In genomic region chr9:95552175-95552705, GRCm38 (mm10) we compare ENCODE assay signal across 12 mouse cellular contexts. TPM values are rescaled to one million over a fixed set of nuclear protein-coding genes. Genes with fewer than 3 reads are reported as not detected.
A peak's percentile ranks its signal among the peaks of the same experiment; 100 is the strongest.
DNase-seq lines count a peak whose midpoint lies in the region; ATAC-seq and TF ChIP-seq lines count a peak whose summit lies in the region.
"Had no signal": no experiment of that assay in that cellular context is flagged by ENCODE, and none has a peak within 500 bp of the region (broad histone marks: within the 10 kb centered on the region; RNA-seq: fewer than 3 reads in every experiment).

No protein-coding gene starts in this region.

- no peak for TF ChIP-seq POLR2A in kidney, adult 2 months (IDR thresholded peaks at IDR 0.05; ENCODE audit: low read depth, low read length)

- TF ChIP-seq CTCF in kidney, adult 2 months (conservative IDR thresholded peaks at IDR 0.05; ENCODE audit: insufficient read depth, insufficient read length, low read depth, low read length), result no peak

- 0 out of 2 replicates have a peak overlapping the region, but pooled peaks have one; percentile 3 for H3K9ac ChIP-seq in liver, embryonic 11.5 days (ENCODE audit: low read depth, low read length)

- H3K4me3 ChIP-seq in heart, embryonic 10.5 days, result no peak overlapping the region
- no peak overlapping the region for H3K4me3 ChIP-seq in kidney, adult 2 months (ENCODE audit: insufficient read depth, low read depth, low read length)
- no peak overlapping the region for H3K4me3 ChIP-seq in liver, embryonic 11.5 days (ENCODE audit: low read depth, low read length)
- H3K4me3 ChIP-seq: erythroblast, embryonic 14.5 days had no signal

- H3K4me1 ChIP-seq in heart, embryonic 10.5 days, result peaks cover 22% of the 10 kb centered on the region
- peaks cover 17% of the 10 kb centered on the region; the same call in 1 of the 2 replicates for H3K4me1 ChIP-seq in kidney, adult 2 months (ENCODE audit: control insufficient read depth, insufficient read depth, low read length)
- H3K4me1 ChIP-seq in liver, embryonic 11.5 days (replicated peaks; ENCODE audit: control insufficient read depth, insufficient read depth, low read length), result peaks cover 48% of the 10 kb centered on the region

- no peak overlapping the region; the same call in 1 of the 2 replicates for H3K4me2 ChIP-seq in liver, embryonic 11.5 days

- H3K27ac ChIP-seq in heart, embryonic 10.5 days, result peak overlapping the region; percentile 36; the same call in 1 of the 2 replicates
- peak overlapping the region; percentile 56 for H3K27ac ChIP-seq in kidney, adult 2 months (ENCODE audit: insufficient read depth, low read depth, low read length)
- H3K27ac ChIP-seq in liver, embryonic 11.5 days (ENCODE audit: low read depth, low read length), result peak overlapping the region; percentile 36; the same call in 1 of the 2 replicates
- H3K27ac ChIP-seq: macrophage had no signal

- no peak for ATAC-seq in liver, embryonic 11.5 days (replicated peaks; ENCODE audit: low FRiP score)

- H3K9me3 ChIP-seq in heart, embryonic 10.5 days, result no peaks in the 10 kb centered on the region
- no peaks in the 10 kb centered on the region for H3K9me3 ChIP-seq in liver, embryonic 11.5 days (ENCODE audit: control insufficient read depth, low read length)

- no peak for DNase-seq in heart, embryonic 10.5 days (ENCODE audit: low spot score)
- DNase-seq in heart, postnatal 4 days, result no peak
- peak; percentile 53 for DNase-seq in cerebellum, adult 11 months
- peak; percentile 86 for DNase-seq in kidney, adult 2 months
- no peak for DNase-seq in liver, embryonic 11.5 days (ENCODE audit: low spot score)
- no peak for DNase-seq in adrenal gland, adult 8-10 months
- no peak for DNase-seq in c-Kit-positive CD71-positive TER-119-positive erythroid progenitor cells, embryonic 14.5 days (ENCODE audit: low spot score)
- no peak for DNase-seq in thymus, postnatal 0 days (ENCODE audit: low spot score)
- DNase-seq: adrenal gland, adult 2 months; B cell, adult 2 months had no signal

- peaks cover 33% of the 10 kb centered on the region for H3K27me3 ChIP-seq in heart, embryonic 10.5 days (ENCODE audit: insufficient read depth, poor library complexity, severe bottlenecking)
- H3K27me3 ChIP-seq in kidney, adult 2 months (replicated peaks; ENCODE audit: control insufficient read depth, insufficient read depth, low read length), result no peaks in the 10 kb centered on the region
- peaks cover 2% of the 10 kb centered on the region; the same call in 1 of the 2 replicates for H3K27me3 ChIP-seq in liver, embryonic 11.5 days (replicated peaks; ENCODE audit: control insufficient read depth, insufficient read depth, low read length)

- H3K36me3 ChIP-seq in heart, embryonic 10.5 days, result no peaks in the 10 kb centered on the region
- no peaks in the 10 kb centered on the region for H3K36me3 ChIP-seq in kidney, adult 2 months (ENCODE audit: control insufficient read depth, insufficient read depth, low read length)
- no peaks in the 10 kb centered on the region for H3K36me3 ChIP-seq in liver, embryonic 11.5 days (ENCODE audit: control insufficient read depth, insufficient read depth, low read length)

- 79% methylated on average over 10 of the region's 10 CpGs for WGBS in heart, embryonic 10.5 days
- 36% methylated on average over 10 of the region's 10 CpGs for WGBS in kidney, adult 2 months
- 76% methylated on average over 10 of the region's 10 CpGs for WGBS in liver, embryonic 11.5 days

RNA-seq across cellular contexts. Expression of gene Paqr9, which starts 7.2 kb away (rescaled TPM):
- polyA plus RNA-seq in heart, embryonic 10.5 days (2016; fragmentation: Nextera tagmentation; extraction: Ambion mirVana), result 0.60 and 3.3 TPM in 2 replicates
- total RNA-seq in heart, postnatal 4 days (2021), result 10 to 100 TPM; 35.1 to 37.6 TPM
- 33.3 and 48.2 TPM in 2 replicates for polyA plus RNA-seq in kidney, adult 2 months (2012; rRNA removed)
- polyA plus RNA-seq in liver, embryonic 11.5 days (2014; fragmentation: Nextera tagmentation; extraction: Ambion mirVana), result 13.8 and 14.4 TPM in 2 replicates
- 1 to 10 TPM; 1.8 to 7.8 (median 5.6) TPM for total RNA-seq in adrenal gland, adult 8-10 months (2022)
- 0.03 and 0.04 TPM in 2 replicates for polyA plus RNA-seq in thymus, postnatal 0 days (2015; fragmentation: Nextera tagmentation; extraction: Ambion mirVana)

RNA-seq across cellular contexts. Expression of gene U2surp, which starts 40.4 kb away (rescaled TPM):
- polyA plus RNA-seq in heart, embryonic 10.5 days (2016; fragmentation: Nextera tagmentation; extraction: Ambion mirVana), result 87.3 and 104 TPM in 2 replicates
- total RNA-seq in heart, postnatal 4 days (2021), result 10 to 100 TPM; 56.5 to 57.9 TPM
- polyA plus RNA-seq in kidney, adult 2 months (2012; rRNA removed), result 3.0 and 4.8 TPM in 2 replicates
- polyA plus RNA-seq in liver, embryonic 11.5 days (2014; fragmentation: Nextera tagmentation; extraction: Ambion mirVana), result 124 and 131 TPM in 2 replicates
- 10 to 100 TPM; 49.6 to 66.1 (median 61.3) TPM for total RNA-seq in adrenal gland, adult 8-10 months (2022)
- 161 and 164 TPM in 2 replicates for polyA plus RNA-seq in thymus, postnatal 0 days (2015; fragmentation: Nextera tagmentation; extraction: Ambion mirVana)

Comparison
In these comparisons a context has a peak if more than half of its experiments do, and no peak if none do; other contexts are left out.
1. DNase-seq: peak in cerebellum, adult 11 months (single experiment) and kidney, adult 2 months (single experiment); none in heart, embryonic 10.5 days (single experiment), heart, postnatal 4 days (single experiment), liver, embryonic 11.5 days (single experiment), adrenal gland, adult 8-10 months (single experiment), c-Kit-positive CD71-positive TER-119-positive erythroid progenitor cells, embryonic 14.5 days (single experiment) and thymus, postnatal 0 days (single experiment).
2. RNA of gene U2surp, which starts 40.4 kb away (polyA plus RNA-seq): 161 to 164 TPM in thymus, postnatal 0 days, 124 to 131 TPM in liver, embryonic 11.5 days and 87.3 to 104 TPM in heart, embryonic 10.5 days; 3.0 to 4.8 TPM in kidney, adult 2 months; every median in the first group is over 10 times any median in the second.
3. Peak in every context shown above with its lines, with median percentiles within 50 percentile points of each other: H3K27ac ChIP-seq.